Mouse (Mus musculus) stomach, embryonic 15.5 days (tissue): ENCODE measurements around the gene Zfp78. TPM values are rescaled to one million over a fixed set of nuclear protein-coding genes. Genes with fewer than 3 reads are reported as not detected.

Experiments used
- ATAC-seq: fragments of 200-750 bp; cut with Nextera tagmentation; 2 replicates; pipeline ENCODE4 v1.8.0; 2017; ENCODE audit warnings: low read depth, moderate number of reproducible peaks, moderate TSS enrichment; ENCODE audit not compliant: insufficient read depth, low FRiP score
- H3K27ac ChIP-seq: fragments of 300-500 bp; sonication (generic); 2 replicates; pipeline ENCODE4 v1.5.1; 2015; ENCODE audit warnings: mild to moderate bottlenecking, inconsistent platforms
- H3K27me3 ChIP-seq: fragments of 300-500 bp; sonication (generic); replicated peaks from 2 replicates; pipeline ENCODE4 v1.6.1; 2015; ENCODE audit warnings: inconsistent platforms
- H3K36me3 ChIP-seq: fragments of 300-500 bp; sonication (generic); 2 replicates; pipeline ENCODE4 v1.6.1; 2015; ENCODE audit warnings: inconsistent platforms
- H3K4me1 ChIP-seq: fragments of 300-500 bp; sonication (generic); 2 replicates; pipeline ENCODE4 v1.6.1; 2015; ENCODE audit warnings: inconsistent platforms
- H3K4me2 ChIP-seq: fragments of 300-500 bp; sonication (generic); 2 replicates; pipeline ENCODE4 v1.6.1; 2015; ENCODE audit warnings: mild to moderate bottlenecking, inconsistent platforms
- H3K4me3 ChIP-seq: fragments of 300-500 bp; sonication (generic); replicated peaks from 2 replicates; pipeline ENCODE4 v1.5.1; 2015; ENCODE audit warnings: inconsistent platforms
- H3K9ac ChIP-seq: fragments of 300-500 bp; sonication (generic); 2 replicates; pipeline ENCODE4 v1.6.1; 2015; ENCODE audit warnings: inconsistent platforms
- H3K9me3 ChIP-seq: fragments of 300-500 bp; sonication (generic); 2 replicates; pipeline ENCODE4 v1.6.1; 2016; ENCODE audit warnings: inconsistent platforms
- WGBS: fragments of 180-500 bp; shearing (Covaris S2); methylation state at CpG from one replicate; pipeline ENCODE4 v1.1.7; 2015; 5-methylcytosine and 5-hydroxymethylcytosine counted together
- polyA plus RNA-seq: library from polyadenylated mRNA; unstranded; fragments of >200 nt; fragmentation: Nextera tagmentation; extraction: Ambion mirVana; gene quantifications from 2 replicates; pipeline ENCODE4 v1.2.1, GENCODE M21; 2015

Gene Zfp78
- polyA plus RNA-seq, 1 experiment from 2014 or later, result 1.9 TPM

DNA sequence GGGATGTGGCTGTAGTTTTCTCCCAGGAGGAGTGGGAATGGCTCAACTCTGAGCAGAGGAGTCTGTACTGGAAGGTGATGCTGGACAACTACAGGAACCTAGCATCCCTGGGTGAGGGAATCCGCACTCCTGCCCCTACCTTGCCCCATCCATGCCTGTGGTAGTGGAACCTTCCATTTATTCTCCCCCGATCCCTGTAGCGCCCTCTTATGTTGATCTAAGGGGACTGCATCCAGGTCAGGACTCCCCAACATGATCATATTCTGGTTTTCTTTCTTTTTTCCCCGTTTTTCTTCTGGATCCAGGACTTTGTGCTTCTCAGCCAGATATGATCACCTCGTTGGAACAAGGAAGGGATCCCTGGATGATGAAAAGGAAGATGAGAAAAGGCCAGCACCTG is 26.4 kb downstream of the Zfp78 start:
- Histone ChIP-seq H3K4me2 (no peak overlapping the region), H3K9ac (no peak overlapping the region), H3K4me1 (no peaks in the 10 kb centered on the region), H3K4me3 (no peak overlapping the region), H3K36me3 (peaks cover 5% of the 10 kb centered on the region), H3K27ac (no peak overlapping the region), H3K27me3 (no peaks in the 10 kb centered on the region), H3K9me3 (no peaks in the 10 kb centered on the region)
- WGBS, result 71% methylated on average over 5 of the region's 5 CpGs
- no peak for ATAC-seq

DNA sequence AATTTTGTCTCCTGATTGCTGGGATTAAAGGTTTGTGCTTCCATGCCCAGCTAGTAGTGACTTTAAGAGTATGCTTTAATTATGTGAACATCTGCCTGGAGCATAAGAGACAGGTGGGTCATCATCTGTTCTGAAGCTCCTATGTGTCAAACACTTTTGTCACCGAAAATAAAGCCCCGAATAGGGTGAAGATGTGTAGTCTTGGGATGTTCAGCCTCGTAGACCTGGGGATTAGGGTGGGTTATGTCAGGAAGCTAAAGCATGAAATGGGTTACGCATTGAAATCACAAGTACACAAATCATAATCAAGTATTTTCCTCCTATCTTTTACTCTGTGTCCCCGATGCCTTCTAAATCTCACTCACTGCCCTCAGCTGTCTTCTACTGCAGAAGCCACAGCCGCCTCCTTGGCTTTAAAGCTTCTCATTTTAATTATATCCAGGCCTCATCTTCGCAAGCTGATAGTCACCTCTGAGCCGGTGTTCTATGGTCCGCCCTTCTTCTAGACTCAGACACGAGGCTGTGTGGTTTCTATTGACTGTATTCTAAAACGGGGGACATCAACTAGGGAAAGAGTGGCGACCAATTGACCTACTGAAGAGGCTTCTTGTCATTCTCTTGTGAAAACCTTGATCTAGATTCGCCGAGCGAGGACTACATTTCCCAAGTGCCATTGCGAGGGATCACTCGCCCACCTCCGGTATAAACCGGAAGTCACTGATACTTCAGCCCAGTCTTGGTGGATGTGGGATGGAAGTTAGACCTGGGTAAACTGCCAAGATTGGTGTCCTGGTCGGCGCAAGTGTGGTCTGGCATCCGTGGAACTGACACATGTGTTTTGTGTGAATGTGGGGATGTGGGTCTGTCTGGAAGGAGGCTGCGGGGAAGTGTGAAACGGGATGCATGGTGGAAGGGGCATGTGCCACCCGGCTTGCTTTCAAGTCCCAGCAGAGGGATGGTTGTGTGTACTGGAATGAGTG is 35.2 kb downstream of the Zfp78 start, which contains the start of gene Smim17:
Gene Smim17, plus strand, starts transcription at position 720 of the 980 bp plus-strand sequence.
- H3K9me3 ChIP-seq, result no peaks in the 10 kb centered on the region
- H3K4me1 ChIP-seq, result no peaks in the 10 kb centered on the region
- peak within 1 kb of the TSS; percentile 70 for H3K4me2 ChIP-seq
- H3K27ac ChIP-seq, result no peak within 1 kb of the TSS
- 26% methylated on average over 25 of the region's 25 CpGs for WGBS
- peak within 1 kb of the TSS; percentile 51 for H3K4me3 ChIP-seq
- H3K36me3 ChIP-seq, result peaks cover 12% of the 10 kb centered on the region
- no peak within 1 kb of the TSS for H3K9ac ChIP-seq
- ATAC-seq, result peak; percentile 77
- H3K27me3 ChIP-seq, result no peaks in the 10 kb centered on the region

DNA sequence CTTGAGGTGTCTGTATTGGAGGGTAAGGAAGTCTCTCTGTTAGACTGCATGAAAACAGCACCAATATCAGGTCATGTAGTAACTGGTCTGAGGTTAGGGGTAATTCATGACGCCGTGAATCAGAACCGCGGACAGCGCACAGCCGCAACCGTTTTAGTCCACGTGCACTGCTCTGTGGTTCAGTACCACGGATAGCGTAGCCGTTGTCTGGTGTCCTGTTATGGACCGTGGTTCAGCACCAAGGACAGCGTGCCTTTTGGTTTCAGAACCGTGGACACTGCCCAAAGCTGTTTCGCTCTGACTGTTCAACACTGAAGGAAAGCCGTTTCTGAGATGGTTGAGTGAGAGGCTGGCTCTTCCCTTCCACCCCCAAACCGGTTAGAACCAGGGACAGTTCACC is 47.0 kb downstream of the Zfp78 start, which contains the start of gene Gm20715:
Gene Gm20715, plus strand, starts transcription at position 235 of the 400 bp plus-strand sequence.
- 2% methylated on average over 17 of the region's 17 CpGs for WGBS

DNA sequence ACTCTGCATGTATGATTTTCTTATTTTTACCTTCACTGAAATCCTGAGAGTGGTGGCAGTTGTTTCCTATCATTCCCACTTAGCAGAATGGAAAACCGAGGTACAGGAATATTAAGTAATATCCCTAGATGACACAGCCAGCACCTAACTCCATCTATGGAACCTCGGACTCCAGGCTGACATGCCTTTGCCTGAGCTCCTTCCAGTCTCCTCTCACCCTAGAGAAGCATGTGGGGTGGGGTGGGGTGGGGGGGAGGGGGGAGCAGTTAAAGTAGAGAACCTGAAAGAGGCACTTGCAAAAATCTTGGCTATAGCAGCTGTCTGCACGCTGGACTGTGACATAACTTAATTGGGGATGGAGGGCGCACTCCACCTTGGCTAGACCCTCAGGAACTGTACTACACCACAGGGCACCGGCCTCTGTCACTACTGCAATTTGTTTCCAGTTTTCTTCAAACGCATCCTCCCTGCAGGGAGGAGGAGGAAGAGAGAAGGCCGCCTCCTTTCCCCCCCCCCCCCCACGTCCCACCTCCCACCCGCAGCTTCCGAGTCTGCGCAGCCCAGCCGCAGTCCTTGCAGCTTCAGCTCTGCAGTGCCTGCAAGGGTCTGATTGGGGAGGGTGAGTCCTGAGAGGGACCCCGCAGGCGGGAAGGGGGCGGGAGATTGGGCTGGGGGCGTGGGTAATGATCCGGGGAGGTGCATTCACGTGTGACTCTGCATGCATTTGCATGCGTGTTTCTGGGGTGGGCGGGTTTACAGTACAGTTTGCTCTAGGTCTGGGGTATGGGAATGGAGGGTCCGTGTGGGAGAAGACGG is 51.8 kb downstream of the Zfp78 start:
- WGBS, result 10% methylated on average over 22 of the region's 22 CpGs
- ATAC-seq, result peak; percentile 10; the same call in 1 of the 2 replicates
- Histone ChIP-seq H3K36me3 (no peaks in the 10 kb centered on the region), H3K27me3 (0 out of 2 replicates have a peak, but pooled peaks cover 4% of the 10 kb centered on the region), H3K27ac (no peak overlapping the region), H3K4me2 (no peak overlapping the region), H3K4me1 (no peaks in the 10 kb centered on the region), H3K4me3 (no peak overlapping the region), H3K9ac (no peak overlapping the region), H3K9me3 (no peaks in the 10 kb centered on the region)

More for the DNA sequence above, 47.0 kb downstream of the Zfp78 start, which contains the start of gene Gm20715:
- Histone ChIP-seq H3K9me3 (no peaks in the 10 kb centered on the region), H3K9ac (no peak within 1 kb of the TSS), H3K27ac (no peak within 1 kb of the TSS), H3K27me3 (no peaks in the 10 kb centered on the region), H3K4me2 (no peak within 1 kb of the TSS), H3K4me1 (no peaks in the 10 kb centered on the region), H3K4me3 (no peak within 1 kb of the TSS), H3K36me3 (no peaks in the 10 kb centered on the region)
- peak; percentile 95 for ATAC-seq

- Histone ChIP-seq H3K4me2 (no peak overlapping the region), H3K27ac (no peak overlapping the region), H3K4me3 (no peak overlapping the region), H3K4me1 (no peaks in the 10 kb centered on the region), H3K9ac (no peak overlapping the region), H3K36me3 (no peaks in the 10 kb centered on the region), H3K9me3 (no peaks in the 10 kb centered on the region), H3K27me3 (0 out of 2 replicates have a peak, but pooled peaks cover 4% of the 10 kb centered on the region)
- 28% methylated on average over 8 of the region's 8 CpGs for WGBS
- ATAC-seq, result no peak
These were observed 52.3 kb downstream of the Zfp78 start for GRCm38 (mm10) chr7:6415442-6415787.

GRCm38 (mm10) chr7:6419894-6420293 is 56.8 kb downstream of the Zfp78 start:
- Histone ChIP-seq H3K9me3 (no peaks in the 10 kb centered on the region), H3K4me2 (no peak overlapping the region), H3K9ac (no peak overlapping the region), H3K36me3 (no peaks in the 10 kb centered on the region), H3K27ac (no peak overlapping the region), H3K4me1 (no peaks in the 10 kb centered on the region), H3K27me3 (0 out of 2 replicates have a peak, but pooled peaks cover 4% of the 10 kb centered on the region), H3K4me3 (no peak overlapping the region)
- ATAC-seq, result no peak
- WGBS, result 68% methylated on average over 6 of the region's 6 CpGs

DNA sequence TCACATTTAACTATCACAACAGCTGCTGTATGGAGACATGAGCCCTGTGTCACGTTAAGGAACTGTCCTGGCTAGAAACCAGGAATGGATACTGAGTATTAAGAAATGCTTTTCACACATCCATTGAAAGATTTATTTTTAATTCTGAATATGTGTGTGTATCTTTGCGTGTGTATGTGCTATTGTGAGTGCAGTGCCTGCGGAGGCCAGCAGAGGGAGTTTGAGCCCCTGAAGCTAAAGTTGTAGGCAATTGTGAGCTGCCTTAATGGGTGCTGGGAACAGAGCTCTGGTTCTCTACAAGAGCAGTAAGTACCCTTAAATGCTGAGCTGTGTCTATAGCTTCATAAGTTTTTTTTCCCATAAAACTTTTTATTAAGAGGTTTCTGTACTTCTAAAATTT is 66.3 kb downstream of the Zfp78 start:
- no peak overlapping the region for H3K4me3 ChIP-seq
- H3K27me3 ChIP-seq, result no peaks in the 10 kb centered on the region
- WGBS, result 84% methylated on average over 3 of the region's 3 CpGs
- no peaks in the 10 kb centered on the region for H3K4me1 ChIP-seq
- no peak for ATAC-seq
- H3K9me3 ChIP-seq, result no peaks in the 10 kb centered on the region
- H3K27ac ChIP-seq, result no peak overlapping the region
- no peaks in the 10 kb centered on the region for H3K36me3 ChIP-seq
- H3K9ac ChIP-seq, result no peak overlapping the region
- H3K4me2 ChIP-seq, result no peak overlapping the region

DNA sequence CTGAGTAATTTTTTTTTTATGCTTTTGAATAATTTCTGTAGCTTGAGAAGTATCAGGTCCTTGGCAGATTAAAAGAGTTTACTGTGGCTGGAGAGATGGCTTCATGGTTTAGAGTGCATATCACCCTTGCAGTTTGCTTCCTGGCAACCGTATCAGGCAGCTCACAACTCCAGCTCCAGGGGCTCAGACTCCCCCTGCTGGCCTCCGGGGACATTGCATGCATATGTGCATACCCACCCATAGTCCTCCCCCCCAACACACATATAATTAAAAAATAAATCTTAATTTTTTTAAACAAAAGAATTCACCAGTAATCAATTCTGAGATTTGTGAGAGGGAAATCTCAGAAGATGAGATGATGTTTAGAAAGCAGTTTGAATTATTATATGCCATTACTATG is 67.3 kb downstream of the Zfp78 start:
- H3K27ac ChIP-seq, result no peak overlapping the region
- no peaks in the 10 kb centered on the region for H3K4me1 ChIP-seq
- H3K9ac ChIP-seq, result no peak overlapping the region
- H3K9me3 ChIP-seq, result no peaks in the 10 kb centered on the region
- H3K36me3 ChIP-seq, result no peaks in the 10 kb centered on the region
- H3K27me3 ChIP-seq, result no peaks in the 10 kb centered on the region
- H3K4me3 ChIP-seq, result no peak overlapping the region
- no peak overlapping the region for H3K4me2 ChIP-seq
- no peak for ATAC-seq
- 39% methylated on average over 2 of the region's 2 CpGs for WGBS

Other genes starting within 250 kb of the Zfp78 start
- 26.0 and 28.1 TPM in 2 replicates for gene Zfp787, start 207.3 kb upstream of the Zfp78 start, polyA plus RNA-seq
- 46.8 and 49.6 TPM in 2 replicates for gene Zfp444, start 191.1 kb upstream of the Zfp78 start, polyA plus RNA-seq
- gene Galp, start 166.2 kb upstream of the Zfp78 start, polyA plus RNA-seq, result not detected in 2 replicates
- gene Zscan5b, start 141.0 kb upstream of the Zfp78 start, polyA plus RNA-seq, result not detected in 2 replicates
- gene Epp13, start 110.6 kb upstream of the Zfp78 start, polyA plus RNA-seq, result not detected in 2 replicates
- 8.1 and 9.3 TPM in 2 replicates for gene Zfp667, start 76.7 kb upstream of the Zfp78 start, polyA plus RNA-seq
- gene Zfp583, start 32.0 kb upstream of the Zfp78 start, polyA plus RNA-seq, result 4.5 and 4.8 TPM in 2 replicates
- gene Gm3854, start 19.5 kb upstream of the Zfp78 start, polyA plus RNA-seq, result 1.6 and 2.7 TPM in 2 replicates
- 6.9 and 7.6 TPM in 2 replicates for gene Zfp28, start 20.0 kb downstream of the Zfp78 start, polyA plus RNA-seq
- 0.23 and 0.26 TPM in 2 replicates for gene Smim17, start 35.4 kb downstream of the Zfp78 start, polyA plus RNA-seq
- not detected in 2 replicates for gene Gm20715, start 47.0 kb downstream of the Zfp78 start, polyA plus RNA-seq
- gene Olfr1344, start 75.4 kb downstream of the Zfp78 start, polyA plus RNA-seq, result not detected in 2 replicates
- not detected in 2 replicates for gene Olfr1336, start 92.9 kb downstream of the Zfp78 start, polyA plus RNA-seq
- not detected in 2 replicates for gene Olfr1346, start 103.8 kb downstream of the Zfp78 start, polyA plus RNA-seq
- gene Olfr5, start 123.7 kb downstream of the Zfp78 start, polyA plus RNA-seq, result not detected in 2 replicates
- not detected in 2 replicates for gene Olfr1347, start 136.5 kb downstream of the Zfp78 start, polyA plus RNA-seq
- gene Olfr1348, start 145.5 kb downstream of the Zfp78 start, polyA plus RNA-seq, result not detected in 2 replicates
- gene Olfr1349, start 159.7 kb downstream of the Zfp78 start, polyA plus RNA-seq, result not detected in 2 replicates
- not detected in 2 replicates for gene Olfr1350, start 201.6 kb downstream of the Zfp78 start, polyA plus RNA-seq